Mouse (Mus musculus) embryonic facial prominence, embryonic 12.5 days (tissue): ENCODE measurements at regions not wholly inside any gene's neighbourhood (a gene's known extent, or its start where the extent isn't known, plus 50 kb on each side); places are given as distances from the start of the nearest gene placed in this dataset.

Experiments
- ATAC-seq: fragments of 200-750 bp; cut with Nextera tagmentation; 2 replicates; pipeline ENCODE4 v1.8.0; 2017; ENCODE audit not compliant: insufficient number of reproducible peaks, insufficient read depth, low FRiP score, low TSS enrichment
- H3K27ac ChIP-seq: fragments of 300-500 bp; sonication (generic); 2 replicates; pipeline ENCODE4 v1.5.1; 2016; ENCODE audit warnings: mild to moderate bottlenecking
- H3K27me3 ChIP-seq: fragments of 300-500 bp; sonication (generic); 2 replicates; pipeline ENCODE4 v1.6.1; 2016; ENCODE audit warnings: mild to moderate bottlenecking, moderate library complexity
- H3K36me3 ChIP-seq: fragments of 300-500 bp; sonication (generic); 2 replicates; pipeline ENCODE4 v1.6.1; 2016; ENCODE audit warnings: mild to moderate bottlenecking
- H3K4me1 ChIP-seq: fragments of 300-500 bp; sonication (generic); 2 replicates; pipeline ENCODE4 v1.6.1; 2016
- H3K4me2 ChIP-seq: fragments of 300-500 bp; sonication (generic); replicated peaks from 2 replicates; pipeline ENCODE4 v1.6.1; 2016; ENCODE audit warnings: mild to moderate bottlenecking, moderate library complexity
- H3K4me3 ChIP-seq: fragments of 300-500 bp; sonication (generic); 2 replicates; pipeline ENCODE4 v1.5.1; 2016; ENCODE audit warnings: mild to moderate bottlenecking
- H3K9ac ChIP-seq: fragments of 300-500 bp; sonication (generic); 2 replicates; pipeline ENCODE4 v1.6.1; 2016; ENCODE audit warnings: mild to moderate bottlenecking, moderate library complexity
- H3K9me3 ChIP-seq: fragments of 300-500 bp; sonication (generic); 2 replicates; pipeline ENCODE4 v1.6.1; 2016; ENCODE audit warnings: mild to moderate bottlenecking, moderate library complexity
- WGBS: fragments of 180-500 bp; shearing (Covaris S2); methylation state at CpG from one replicate; pipeline ENCODE4 v1.1.7; 2016; 5-methylcytosine and 5-hydroxymethylcytosine counted together

- Histone ChIP-seq H3K27me3 (no peaks in the 10 kb centered on the region), H3K9ac (no peak overlapping the region), H3K27ac (no peak overlapping the region), H3K4me3 (no peak overlapping the region), H3K9me3 (no peaks in the 10 kb centered on the region), H3K4me1 (peaks cover 14% of the 10 kb centered on the region; the same call in 1 of the 2 replicates), H3K36me3 (no peaks in the 10 kb centered on the region), H3K4me2 (no peak overlapping the region)
- ATAC-seq = no peak
- 40% methylated on average over 14 of the region's 14 CpGs for WGBS
Observed at GRCm38 (mm10) chr7:72541521-72542478, 235.4 kb upstream of the Mctp2 start.

GRCm38 (mm10) chr7:72543501-72543900 lies 237.1 kb upstream of the Mctp2 start:
- Histone ChIP-seq H3K36me3 (no peaks in the 10 kb centered on the region), H3K27me3 (no peaks in the 10 kb centered on the region), H3K4me3 (no peak overlapping the region)

GRCm38 (mm10) chr7:72543946-72544345 lies 237.5 kb upstream of the Mctp2 start:
- Histone ChIP-seq H3K27ac (no peak overlapping the region), H3K4me3 (no peak overlapping the region), H3K9ac (no peak overlapping the region), H3K4me2 (no peak overlapping the region), H3K27me3 (no peaks in the 10 kb centered on the region), H3K36me3 (no peaks in the 10 kb centered on the region), H3K4me1 (peaks cover 14% of the 10 kb centered on the region; the same call in 1 of the 2 replicates), H3K9me3 (no peaks in the 10 kb centered on the region)
- ATAC-seq = no peak
- WGBS = 57% methylated on average over 4 of the region's 4 CpGs

More at GRCm38 (mm10) chr7:72543501-72543900, 237.1 kb upstream of the Mctp2 start:
- ATAC-seq = no peak
- Histone ChIP-seq H3K9me3 (no peaks in the 10 kb centered on the region), H3K4me1 (peaks cover 14% of the 10 kb centered on the region; the same call in 1 of the 2 replicates), H3K9ac (no peak overlapping the region), H3K27ac (no peak overlapping the region), H3K4me2 (no peak overlapping the region)
- 76% methylated on average over 4 of the region's 4 CpGs for WGBS

GRCm38 (mm10) chr7:72567378-72567777 lies 261.0 kb upstream of the Mctp2 start:
- Histone ChIP-seq H3K36me3 (no peaks in the 10 kb centered on the region), H3K9me3 (no peaks in the 10 kb centered on the region), H3K9ac (no peak overlapping the region), H3K4me2 (no peak overlapping the region), H3K4me3 (no peak overlapping the region), H3K4me1 (no peaks in the 10 kb centered on the region), H3K27ac (no peak overlapping the region), H3K27me3 (no peaks in the 10 kb centered on the region)
- no peak for ATAC-seq

- Histone ChIP-seq H3K9me3 (no peaks in the 10 kb centered on the region), H3K9ac (no peak overlapping the region), H3K27me3 (no peaks in the 10 kb centered on the region), H3K27ac (no peak overlapping the region), H3K4me3 (no peak overlapping the region), H3K4me2 (no peak overlapping the region), H3K36me3 (no peaks in the 10 kb centered on the region), H3K4me1 (no peaks in the 10 kb centered on the region)
- ATAC-seq = no peak
Observed at GRCm38 (mm10) chr7:72569177-72569576, 262.8 kb upstream of the Mctp2 start.

GRCm38 (mm10) chr7:72574316-72574715 lies 267.9 kb upstream of the Mctp2 start:
- no peak overlapping the region for H3K4me2 ChIP-seq
- no peak overlapping the region for H3K9ac ChIP-seq
- H3K4me1 ChIP-seq = no peaks in the 10 kb centered on the region
- no peaks in the 10 kb centered on the region for H3K36me3 ChIP-seq
- no peaks in the 10 kb centered on the region for H3K9me3 ChIP-seq
- H3K27ac ChIP-seq = no peak overlapping the region
- ATAC-seq = no peak
- H3K27me3 ChIP-seq = no peaks in the 10 kb centered on the region
- WGBS = 67% methylated on average over 1 of the region's 1 CpGs
- H3K4me3 ChIP-seq = no peak overlapping the region

- H3K4me3 ChIP-seq = no peak overlapping the region
- no peak for ATAC-seq
- H3K27ac ChIP-seq = no peak overlapping the region
- H3K4me1 ChIP-seq = no peaks in the 10 kb centered on the region
- WGBS = 82% methylated on average over 3 of the region's 3 CpGs
- H3K36me3 ChIP-seq = no peaks in the 10 kb centered on the region
- no peak overlapping the region for H3K4me2 ChIP-seq
- H3K27me3 ChIP-seq = no peaks in the 10 kb centered on the region
- H3K9ac ChIP-seq = no peak overlapping the region
- H3K9me3 ChIP-seq = no peaks in the 10 kb centered on the region
Observed at GRCm38 (mm10) chr7:72584427-72584826, 278.0 kb upstream of the Mctp2 start.

GRCm38 (mm10) chr7:72589241-72589668 lies 282.8 kb upstream of the Mctp2 start:
- WGBS = 71% methylated on average over 3 of the region's 3 CpGs
- no peak for ATAC-seq
- no peaks in the 10 kb centered on the region for H3K27me3 ChIP-seq
- no peaks in the 10 kb centered on the region for H3K4me1 ChIP-seq
- H3K9ac ChIP-seq = no peak overlapping the region
- H3K4me2 ChIP-seq = no peak overlapping the region
- H3K9me3 ChIP-seq = no peaks in the 10 kb centered on the region
- H3K27ac ChIP-seq = no peak overlapping the region
- H3K4me3 ChIP-seq = no peak overlapping the region
- no peaks in the 10 kb centered on the region for H3K36me3 ChIP-seq

GRCm38 (mm10) chr7:72590351-72591115 lies 284.1 kb upstream of the Mctp2 start:
- Histone ChIP-seq H3K4me1 (no peaks in the 10 kb centered on the region), H3K4me3 (no peak overlapping the region), H3K9me3 (no peaks in the 10 kb centered on the region), H3K4me2 (no peak overlapping the region), H3K36me3 (no peaks in the 10 kb centered on the region), H3K27me3 (no peaks in the 10 kb centered on the region), H3K9ac (no peak overlapping the region), H3K27ac (no peak overlapping the region)
- 76% methylated on average over 4 of the region's 4 CpGs for WGBS
- no peak for ATAC-seq

GRCm38 (mm10) chr7:72592110-72592509 lies 285.7 kb upstream of the Mctp2 start:
- no peak for ATAC-seq
- H3K4me1 ChIP-seq = no peaks in the 10 kb centered on the region
- H3K4me3 ChIP-seq = no peak overlapping the region
- H3K9ac ChIP-seq = no peak overlapping the region
- 84% methylated on average over 6 of the region's 6 CpGs for WGBS
- no peak overlapping the region for H3K27ac ChIP-seq
- H3K27me3 ChIP-seq = no peaks in the 10 kb centered on the region
- no peaks in the 10 kb centered on the region for H3K36me3 ChIP-seq
- H3K9me3 ChIP-seq = no peaks in the 10 kb centered on the region
- H3K4me2 ChIP-seq = no peak overlapping the region

GRCm38 (mm10) chr7:72592649-72593048 lies 286.2 kb upstream of the Mctp2 start:
- WGBS = 77% methylated on average over 3 of the region's 3 CpGs
- Histone ChIP-seq H3K4me3 (no peak overlapping the region), H3K36me3 (no peaks in the 10 kb centered on the region), H3K4me1 (no peaks in the 10 kb centered on the region), H3K9me3 (no peaks in the 10 kb centered on the region), H3K4me2 (no peak overlapping the region), H3K27ac (no peak overlapping the region), H3K9ac (no peak overlapping the region), H3K27me3 (no peaks in the 10 kb centered on the region)
- no peak for ATAC-seq

- Histone ChIP-seq H3K9ac (no peak overlapping the region), H3K4me1 (no peaks in the 10 kb centered on the region), H3K27ac (no peak overlapping the region), H3K36me3 (no peaks in the 10 kb centered on the region), H3K9me3 (no peaks in the 10 kb centered on the region), H3K4me2 (no peak overlapping the region), H3K4me3 (no peak overlapping the region), H3K27me3 (no peaks in the 10 kb centered on the region)
- WGBS = 76% methylated on average over 1 of the region's 1 CpGs
- no peak for ATAC-seq
Observed at GRCm38 (mm10) chr7:72593259-72593658, 286.9 kb upstream of the Mctp2 start.
